ENCODE assay signal across 8 mouse cellular contexts in the genomic region with DNA sequence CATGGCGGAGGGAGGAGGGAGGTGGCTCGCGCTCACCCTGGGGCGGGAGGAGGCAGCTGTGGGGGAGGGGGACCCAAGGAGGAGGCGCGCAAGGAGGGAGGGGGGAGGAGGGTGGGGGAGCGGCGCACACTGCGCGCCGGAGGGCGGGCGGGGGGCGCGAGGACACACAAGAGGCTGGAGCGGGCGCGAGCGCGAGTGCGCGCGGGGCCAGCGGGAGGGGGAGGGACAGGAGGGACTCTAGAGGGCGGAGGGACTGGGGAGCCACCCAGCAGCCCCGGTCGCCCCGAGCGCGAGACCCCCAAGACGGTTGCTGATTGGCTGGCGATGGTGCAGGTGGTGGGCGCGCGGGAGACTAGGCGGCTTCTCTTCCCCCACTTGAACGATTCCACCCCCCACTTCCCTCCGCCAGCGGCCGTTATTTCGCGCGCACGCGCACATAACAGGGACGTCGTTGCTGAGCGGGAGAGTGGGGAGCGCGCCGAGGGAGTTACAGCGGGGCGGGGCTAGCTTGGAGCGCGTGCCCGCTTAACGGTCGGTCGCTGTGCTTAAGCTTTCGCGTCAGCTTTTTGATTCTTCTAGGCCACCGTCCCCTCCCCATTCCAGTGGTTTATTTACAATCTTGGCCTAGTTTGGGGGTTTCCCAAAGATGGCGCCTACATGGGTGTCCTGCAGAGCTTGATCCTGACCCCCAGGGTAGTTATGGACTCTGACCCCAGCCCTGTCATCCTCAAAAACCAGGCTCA. TPM values are rescaled to one million over a fixed set of nuclear protein-coding genes. Genes with fewer than 3 reads are reported as not detected.
DNase-seq lines count a peak whose midpoint lies in the region; ATAC-seq and TF ChIP-seq lines count a peak whose summit lies in the region.

A gene (minus strand): TSS at position 54 of the 743 bp plus-strand sequence.

- peak; percentile 96 for TF ChIP-seq EP300 in heart, postnatal 0 days (IDR thresholded peaks at IDR 0.05; ENCODE audit: low read depth)

- ATAC-seq in forebrain, embryonic 12.5 days (ENCODE audit: low FRiP score) = peak; percentile 93
- peak; percentile 88 for ATAC-seq in heart, postnatal 0 days (ENCODE audit: insufficient read depth, low read depth)
- ATAC-seq in liver, embryonic 16.5 days (ENCODE audit: low read depth) = peak; percentile 80
- ATAC-seq in neural tube, embryonic 13.5 days (ENCODE audit: low read depth) = peak; percentile 92

- H3K27me3 ChIP-seq in E14TG2a.4 (ENCODE audit: insufficient read depth, low read length) = no peaks in the 10 kb centered on the region
- H3K27me3 ChIP-seq in forebrain, embryonic 12.5 days = no peaks in the 10 kb centered on the region
- no peaks in the 10 kb centered on the region for H3K27me3 ChIP-seq in heart, postnatal 0 days (ENCODE audit: control insufficient read depth, insufficient read depth, low read length)
- no peaks in the 10 kb centered on the region for H3K27me3 ChIP-seq in liver, embryonic 16.5 days (ENCODE audit: control insufficient read depth, insufficient read depth, low read depth, low read length)
- no peaks in the 10 kb centered on the region for H3K27me3 ChIP-seq in neural tube, embryonic 13.5 days
- no peaks in the 10 kb centered on the region for H3K27me3 ChIP-seq in testis, adult 2 months (ENCODE audit: control insufficient read depth, insufficient read depth, low read length)

- peaks cover 74% of the 10 kb centered on the region for H3K4me1 ChIP-seq in E14TG2a.4 (replicated peaks; ENCODE audit: low read depth, low read length)
- peaks cover 39% of the 10 kb centered on the region for H3K4me1 ChIP-seq in forebrain, embryonic 12.5 days
- peaks cover 25% of the 10 kb centered on the region for H3K4me1 ChIP-seq in heart, postnatal 0 days (ENCODE audit: control insufficient read depth, insufficient read depth)
- H3K4me1 ChIP-seq in liver, embryonic 16.5 days (ENCODE audit: control insufficient read depth, low read depth, low read length) = peaks cover 56% of the 10 kb centered on the region
- peaks cover 42% of the 10 kb centered on the region for H3K4me1 ChIP-seq in neural tube, embryonic 13.5 days (replicated peaks)
- peaks cover 20% of the 10 kb centered on the region for H3K4me1 ChIP-seq in testis, adult 2 months (ENCODE audit: control insufficient read depth, insufficient read depth, low read length)

- TF ChIP-seq POLR2A in testis, adult 2 months (IDR thresholded peaks at IDR 0.05; ENCODE audit: control insufficient read depth, low read depth, low read length) = peak; percentile 52

- H3K9ac ChIP-seq in forebrain, embryonic 12.5 days = peak within 1 kb of the TSS; percentile 100
- H3K9ac ChIP-seq in heart, postnatal 0 days (replicated peaks; ENCODE audit: low read depth, low read length) = peak within 1 kb of the TSS; percentile 93
- peak within 1 kb of the TSS; percentile 98 for H3K9ac ChIP-seq in liver, embryonic 16.5 days (ENCODE audit: low read depth, low read length)
- peak within 1 kb of the TSS; percentile 100 for H3K9ac ChIP-seq in neural tube, embryonic 13.5 days

- peak within 1 kb of the TSS; percentile 90 for H3K4me2 ChIP-seq in forebrain, embryonic 12.5 days
- H3K4me2 ChIP-seq in heart, postnatal 0 days (ENCODE audit: low read depth, low read length) = peak within 1 kb of the TSS; percentile 96
- H3K4me2 ChIP-seq in liver, embryonic 16.5 days (ENCODE audit: low read depth, low read length) = peak within 1 kb of the TSS; percentile 97
- peak within 1 kb of the TSS; percentile 99 for H3K4me2 ChIP-seq in neural tube, embryonic 13.5 days

- peak; percentile 99 for DNase-seq in c-Kit-positive CD71-positive TER-119-positive erythroid progenitor cells, embryonic 14.5 days (ENCODE audit: low spot score)
- DNase-seq in heart, postnatal 0 days (ENCODE audit: low spot score) = peak; percentile 99
- DNase-seq in kidney, postnatal 4 days = peak; percentile 99 to 100

- peak within 1 kb of the TSS; percentile 100 for H3K27ac ChIP-seq in forebrain, embryonic 12.5 days
- peak within 1 kb of the TSS; percentile 99 for H3K27ac ChIP-seq in heart, postnatal 0 days (ENCODE audit: low read depth)
- peak within 1 kb of the TSS; percentile 97 for H3K27ac ChIP-seq in liver, embryonic 16.5 days (ENCODE audit: low read length)
- peak within 1 kb of the TSS; percentile 100 for H3K27ac ChIP-seq in neural tube, embryonic 13.5 days (replicated peaks)
- H3K27ac ChIP-seq in testis, adult 2 months (ENCODE audit: control insufficient read depth, insufficient read depth, low read depth, low read length) = peak within 1 kb of the TSS; percentile 99

- H3K4me3 ChIP-seq in E14TG2a.4 (replicated peaks; ENCODE audit: low read length) = peak within 1 kb of the TSS; percentile 94
- H3K4me3 ChIP-seq in forebrain, embryonic 12.5 days (replicated peaks) = peak within 1 kb of the TSS; percentile 98
- peak within 1 kb of the TSS; percentile 91 for H3K4me3 ChIP-seq in heart, postnatal 0 days (ENCODE audit: low read depth, low read length)
- H3K4me3 ChIP-seq in liver, embryonic 16.5 days (ENCODE audit: low read depth, low read length) = peak within 1 kb of the TSS; percentile 92
- peak within 1 kb of the TSS; percentile 97 for H3K4me3 ChIP-seq in neural tube, embryonic 13.5 days
- peak within 1 kb of the TSS; percentile 97 for H3K4me3 ChIP-seq in testis, adult 2 months (ENCODE audit: control insufficient read depth, low read depth, low read length)

- peaks cover 77% of the 10 kb centered on the region for H3K36me3 ChIP-seq in E14TG2a.4 (ENCODE audit: insufficient read depth, low read length)
- H3K36me3 ChIP-seq in forebrain, embryonic 12.5 days (replicated peaks) = peaks cover 71% of the 10 kb centered on the region
- peaks cover 53% of the 10 kb centered on the region for H3K36me3 ChIP-seq in heart, postnatal 0 days (replicated peaks; ENCODE audit: control insufficient read depth, insufficient read depth, low read length)
- H3K36me3 ChIP-seq in liver, embryonic 16.5 days (ENCODE audit: control insufficient read depth, insufficient read depth) = peaks cover 60% of the 10 kb centered on the region
- H3K36me3 ChIP-seq in neural tube, embryonic 13.5 days = peaks cover 35% of the 10 kb centered on the region
- no peaks in the 10 kb centered on the region; the same call in 1 of the 2 replicates for H3K36me3 ChIP-seq in testis, adult 2 months (ENCODE audit: control insufficient read depth, insufficient read depth, low read length)

- no peak for TF ChIP-seq CTCF in E14TG2a.4 (conservative IDR thresholded peaks at IDR 0.05; ENCODE audit: low read length)
- TF ChIP-seq CTCF in heart, postnatal 0 days (IDR thresholded peaks at IDR 0.05; ENCODE audit: low read depth) = no peak
- TF ChIP-seq CTCF in testis, adult 2 months (IDR thresholded peaks at IDR 0.05; ENCODE audit: control insufficient read depth, insufficient read depth, insufficient replicate concordance, low read depth, low read length) = no peak

- under 1% methylated on average over 44 of the region's 63 CpGs for WGBS in forebrain, embryonic 12.5 days
- WGBS in heart, postnatal 0 days = under 1% methylated on average over 50 of the region's 63 CpGs
- under 1% methylated on average over 47 of the region's 63 CpGs for WGBS in liver, embryonic 16.5 days (ENCODE audit: insufficient replicate concordance)
- WGBS in neural tube, embryonic 13.5 days = under 1% methylated on average over 38 of the region's 63 CpGs

- no peaks in the 10 kb centered on the region for H3K9me3 ChIP-seq in E14TG2a.4 (ENCODE audit: low read length)
- no peaks in the 10 kb centered on the region for H3K9me3 ChIP-seq in forebrain, embryonic 12.5 days
- no peaks in the 10 kb centered on the region for H3K9me3 ChIP-seq in heart, postnatal 0 days (replicated peaks; ENCODE audit: control insufficient read depth, low read length)
- H3K9me3 ChIP-seq in liver, embryonic 16.5 days (replicated peaks; ENCODE audit: control insufficient read depth, low read length) = no peaks in the 10 kb centered on the region
- H3K9me3 ChIP-seq in neural tube, embryonic 13.5 days = no peaks in the 10 kb centered on the region

RNA-seq across cellular contexts. Expression of the gene that starts here (rescaled TPM):
- 95.2 and 113 TPM in 2 replicates for polyA plus RNA-seq in forebrain, embryonic 12.5 days (2016; fragmentation: Nextera tagmentation; extraction: Ambion mirVana)
- total RNA-seq in heart, postnatal 0 days (2014; rRNA removed; ENCODE audit: low replicate concordance) = 89.0 and 89.3 TPM in 2 replicates
- 15.6 and 16.1 TPM in 2 replicates for polyA plus RNA-seq in heart, postnatal 0 days (2015; fragmentation: Nextera tagmentation; extraction: Ambion mirVana)
- polyA plus RNA-seq in liver, embryonic 16.5 days (2015; fragmentation: Nextera tagmentation; extraction: Ambion mirVana) = 19.5 and 20.9 TPM in 2 replicates
- polyA plus RNA-seq in neural tube, embryonic 13.5 days (2015; fragmentation: Nextera tagmentation; extraction: Ambion mirVana) = 71.7 and 72.1 TPM in 2 replicates
- polyA plus RNA-seq in testis, adult 2 months (2012; rRNA removed) = 59.1 and 59.6 TPM in 2 replicates

Comparison
In these comparisons a context has a peak if more than half of its experiments do, and no peak if none do; other contexts are left out.
1. Peak in every context shown above with its lines: DNase-seq, ATAC-seq, H3K4me3 ChIP-seq and H3K27ac ChIP-seq.